Mouse (Mus musculus) embryonic facial prominence, embryonic 10.5 days (tissue): Measurements from ENCODE around the gene Hivep3. TPM values are rescaled to one million over a fixed set of nuclear protein-coding genes. Genes with fewer than 3 reads are reported as not detected.

Experiments
- DNase-seq: peaks from one replicate; pipeline ENCODE4 v3.0.0-alpha.2; 2017; ENCODE audit warnings: low spot score
- H3K27ac ChIP-seq: fragments of 300-500 bp; sonication (generic); replicated peaks from 2 replicates; pipeline ENCODE4 v1.5.1; 2016; ENCODE audit warnings: mild to moderate bottlenecking
- H3K27me3 ChIP-seq: fragments of 300-500 bp; sonication (generic); replicated peaks from 2 replicates; pipeline ENCODE4 v1.6.1; 2016; ENCODE audit warnings: low read depth, mild to moderate bottlenecking; ENCODE audit not compliant: poor library complexity, severe bottlenecking
- H3K36me3 ChIP-seq: fragments of 300-500 bp; sonication (generic); replicated peaks from 2 replicates; pipeline ENCODE4 v1.6.1; 2016; ENCODE audit warnings: mild to moderate bottlenecking, moderate library complexity
- H3K4me1 ChIP-seq: fragments of 300-500 bp; sonication (generic); 2 replicates; pipeline ENCODE4 v1.6.1; 2016
- H3K4me3 ChIP-seq: fragments of 300-500 bp; sonication (generic); 2 replicates; pipeline ENCODE4 v1.5.1; 2016; ENCODE audit warnings: mild to moderate bottlenecking, moderate library complexity
- H3K9me3 ChIP-seq: fragments of 300-500 bp; sonication (generic); 2 replicates; pipeline ENCODE4 v1.6.1; 2016; ENCODE audit warnings: mild to moderate bottlenecking
- WGBS: fragments of 180-500 bp; shearing (Covaris S2); methylation state at CpG from one replicate; pipeline ENCODE4 v1.1.7; 2016; 5-methylcytosine and 5-hydroxymethylcytosine counted together
- polyA plus RNA-seq: library from polyadenylated mRNA; unstranded; fragments of >200 nt; fragmentation: Nextera tagmentation; extraction: Ambion mirVana; gene quantifications from 2 replicates; pipeline ENCODE4 v1.2.1, GENCODE M21; 2016

The Hivep3 gene
- polyA plus RNA-seq, 1 experiment from 2014 or later: 1.5 TPM

- WGBS: 92% methylated on average over 10 of the region's 10 CpGs
- Histone ChIP-seq H3K4me1 (no peaks in the 10 kb centered on the region), H3K27me3 (no peaks in the 10 kb centered on the region), H3K9me3 (no peaks in the 10 kb centered on the region), H3K4me3 (no peak overlapping the region), H3K27ac (no peak overlapping the region), H3K36me3 (no peaks in the 10 kb centered on the region)
- DNase-seq: no peak
These were observed 138.4 kb downstream of the Hivep3 start for GRCm38 (mm10) chr4:119871861-119872582.

- no peaks in the 10 kb centered on the region for H3K4me1 ChIP-seq
- WGBS: 79% methylated on average over 6 of the region's 6 CpGs
These were observed 140.4 kb downstream of the Hivep3 start for GRCm38 (mm10) chr4:119873935-119874334.

GRCm38 (mm10) chr4:119875592-119875991, 142.0 kb downstream of the Hivep3 start:
- Histone ChIP-seq H3K4me3 (no peak overlapping the region), H3K27ac (no peak overlapping the region), H3K36me3 (no peaks in the 10 kb centered on the region), H3K27me3 (no peaks in the 10 kb centered on the region), H3K4me1 (no peaks in the 10 kb centered on the region), H3K9me3 (no peaks in the 10 kb centered on the region)
- DNase-seq: no peak
- WGBS: 89% methylated on average over 2 of the region's 2 CpGs

More at GRCm38 (mm10) chr4:119873935-119874334, 140.4 kb downstream of the Hivep3 start:
- DNase-seq: no peak
- Histone ChIP-seq H3K27me3 (no peaks in the 10 kb centered on the region), H3K9me3 (no peaks in the 10 kb centered on the region), H3K4me3 (no peak overlapping the region), H3K27ac (no peak overlapping the region), H3K36me3 (no peaks in the 10 kb centered on the region)

GRCm38 (mm10) chr4:119876535-119877160, 143.1 kb downstream of the Hivep3 start:
- Histone ChIP-seq H3K27ac (no peak overlapping the region), H3K9me3 (no peaks in the 10 kb centered on the region), H3K4me1 (no peaks in the 10 kb centered on the region), H3K36me3 (no peaks in the 10 kb centered on the region), H3K4me3 (no peak overlapping the region), H3K27me3 (no peaks in the 10 kb centered on the region)
- no peak for DNase-seq
- WGBS: 79% methylated on average over 8 of the region's 8 CpGs

GRCm38 (mm10) chr4:119878218-119878617, 144.6 kb downstream of the Hivep3 start:
- H3K36me3 ChIP-seq: no peaks in the 10 kb centered on the region
- DNase-seq: no peak
- no peaks in the 10 kb centered on the region for H3K27me3 ChIP-seq
- H3K4me3 ChIP-seq: no peak overlapping the region
- peaks cover 6% of the 10 kb centered on the region; the same call in 1 of the 2 replicates for H3K4me1 ChIP-seq
- no peaks in the 10 kb centered on the region for H3K9me3 ChIP-seq
- WGBS: 85% methylated on average over 5 of the region's 5 CpGs
- H3K27ac ChIP-seq: no peak overlapping the region

GRCm38 (mm10) chr4:119879671-119880070, 146.1 kb downstream of the Hivep3 start:
- H3K4me3 ChIP-seq: no peak overlapping the region
- no peaks in the 10 kb centered on the region for H3K9me3 ChIP-seq
- WGBS: 84% methylated on average over 5 of the region's 5 CpGs
- no peaks in the 10 kb centered on the region for H3K36me3 ChIP-seq
- no peaks in the 10 kb centered on the region for H3K27me3 ChIP-seq
- no peak overlapping the region for H3K27ac ChIP-seq
- no peak for DNase-seq
- peaks cover 6% of the 10 kb centered on the region; the same call in 1 of the 2 replicates for H3K4me1 ChIP-seq

- Histone ChIP-seq H3K27me3 (no peaks in the 10 kb centered on the region), H3K4me3 (no peak overlapping the region), H3K27ac (no peak overlapping the region), H3K36me3 (no peaks in the 10 kb centered on the region), H3K9me3 (no peaks in the 10 kb centered on the region), H3K4me1 (peaks cover 6% of the 10 kb centered on the region; the same call in 1 of the 2 replicates)
- no peak for DNase-seq
- 91% methylated on average over 7 of the region's 7 CpGs for WGBS
These were observed 146.7 kb downstream of the Hivep3 start for GRCm38 (mm10) chr4:119880270-119880669.

- no peaks in the 10 kb centered on the region for H3K27me3 ChIP-seq
- H3K9me3 ChIP-seq: no peaks in the 10 kb centered on the region
- DNase-seq: no peak
- WGBS: 88% methylated on average over 4 of the region's 4 CpGs
- H3K4me3 ChIP-seq: no peak overlapping the region
- no peak overlapping the region for H3K27ac ChIP-seq
- no peaks in the 10 kb centered on the region for H3K36me3 ChIP-seq
- H3K4me1 ChIP-seq: peaks cover 6% of the 10 kb centered on the region; the same call in 1 of the 2 replicates
These were observed 147.7 kb downstream of the Hivep3 start for GRCm38 (mm10) chr4:119881292-119881691.

- H3K4me3 ChIP-seq: no peak overlapping the region
- H3K4me1 ChIP-seq: peaks cover 6% of the 10 kb centered on the region; the same call in 1 of the 2 replicates
- H3K36me3 ChIP-seq: no peaks in the 10 kb centered on the region
- WGBS: 54% methylated on average over 4 of the region's 4 CpGs
- DNase-seq: no peak
- no peak overlapping the region for H3K27ac ChIP-seq
- no peaks in the 10 kb centered on the region for H3K27me3 ChIP-seq
- H3K9me3 ChIP-seq: no peaks in the 10 kb centered on the region
These were observed 148.8 kb downstream of the Hivep3 start for GRCm38 (mm10) chr4:119882401-119882800.

GRCm38 (mm10) chr4:119882814-119883213, 149.2 kb downstream of the Hivep3 start:
- 57% methylated on average over 5 of the region's 5 CpGs for WGBS
- Histone ChIP-seq H3K36me3 (no peaks in the 10 kb centered on the region), H3K27ac (no peak overlapping the region), H3K9me3 (no peaks in the 10 kb centered on the region), H3K4me3 (no peak overlapping the region), H3K27me3 (no peaks in the 10 kb centered on the region), H3K4me1 (peaks cover 6% of the 10 kb centered on the region; the same call in 1 of the 2 replicates)
- no peak for DNase-seq

- Histone ChIP-seq H3K4me1 (peaks cover 9% of the 10 kb centered on the region; the same call in 1 of the 2 replicates), H3K4me3 (no peak overlapping the region), H3K9me3 (no peaks in the 10 kb centered on the region), H3K27ac (no peak overlapping the region), H3K36me3 (no peaks in the 10 kb centered on the region), H3K27me3 (no peaks in the 10 kb centered on the region)
- WGBS: 73% methylated on average over 3 of the region's 3 CpGs
- no peak for DNase-seq
These were observed 153.0 kb downstream of the Hivep3 start for GRCm38 (mm10) chr4:119886621-119887020.

GRCm38 (mm10) chr4:119887523-119888177, 154.1 kb downstream of the Hivep3 start:
- DNase-seq: no peak
- Histone ChIP-seq H3K27me3 (no peaks in the 10 kb centered on the region), H3K9me3 (no peaks in the 10 kb centered on the region), H3K36me3 (no peaks in the 10 kb centered on the region), H3K4me1 (peaks cover 5% of the 10 kb centered on the region; the same call in 1 of the 2 replicates), H3K4me3 (no peak overlapping the region), H3K27ac (no peak overlapping the region; the same call in 1 of the 2 replicates)
- 84% methylated on average over 6 of the region's 6 CpGs for WGBS
